Mouse (Mus musculus): ENCODE measurements around the gene Shank1. TPM values are rescaled to one million over a fixed set of nuclear protein-coding genes. Genes with fewer than 3 reads are reported as not detected.

Shank1 gene
- polyA plus RNA-seq, 1 experiment = 0.66 TPM

GRCm38 (mm10) chr7:44385720-44386119, 75.7 kb downstream of the Shank1 start, which contains the start of gene 1700008O03Rik:
Gene 1700008O03Rik (minus strand): TSS chr7:44385820.
- peak within 1 kb of the TSS; percentile 73 for H3K4me3 ChIP-seq (ENCODE audit: insufficient read depth, low read depth, low read length)
- no peaks in the 10 kb centered on the region for H3K36me3 ChIP-seq (ENCODE audit: control insufficient read depth, insufficient read depth, low read length)
- no peak for DNase-seq
- no peak within 1 kb of the TSS for H3K27ac ChIP-seq (ENCODE audit: insufficient read depth, low read depth, low read length)
- no peak for TF ChIP-seq POLR2A (IDR thresholded peaks at IDR 0.05; ENCODE audit: low read depth, low read length)
- no peak for TF ChIP-seq CTCF (conservative IDR thresholded peaks at IDR 0.05; ENCODE audit: insufficient read depth, insufficient read length, low read depth, low read length)
- WGBS = 81% methylated on average over 12 of the region's 12 CpGs
- no peaks in the 10 kb centered on the region for H3K27me3 ChIP-seq (replicated peaks; ENCODE audit: control insufficient read depth, insufficient read depth, low read length)
- H3K4me1 ChIP-seq (ENCODE audit: control insufficient read depth, insufficient read depth, low read length) = no peaks in the 10 kb centered on the region

DNA sequence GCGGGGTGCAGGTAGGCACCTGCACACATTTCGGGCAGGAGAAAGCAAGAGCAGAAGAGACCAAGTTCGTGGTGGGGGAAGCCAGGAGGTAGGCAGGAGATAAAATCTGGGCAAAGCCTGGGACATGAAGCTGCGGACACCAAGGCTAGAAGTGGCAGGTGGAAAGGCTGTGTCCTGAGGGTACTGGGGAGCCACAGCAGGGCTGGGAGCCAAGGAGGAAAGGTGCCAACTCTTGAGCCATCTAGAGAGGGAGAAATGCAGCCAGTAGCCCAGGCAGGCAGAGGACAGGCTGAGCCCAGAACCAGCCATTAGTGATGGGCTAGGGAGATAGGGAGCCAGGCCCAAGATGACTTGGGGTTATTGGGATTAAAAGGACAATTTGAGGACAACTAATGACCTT, 81.8 kb downstream of the Shank1 start:
- no peaks in the 10 kb centered on the region for H3K36me3 ChIP-seq (ENCODE audit: control insufficient read depth, insufficient read depth, low read length)
- H3K4me3 ChIP-seq (ENCODE audit: insufficient read depth, low read depth, low read length) = no peak overlapping the region
- no peak for DNase-seq
- H3K4me1 ChIP-seq (ENCODE audit: control insufficient read depth, insufficient read depth, low read length) = no peaks in the 10 kb centered on the region
- H3K27me3 ChIP-seq (replicated peaks; ENCODE audit: control insufficient read depth, insufficient read depth, low read length) = no peaks in the 10 kb centered on the region
- H3K27ac ChIP-seq (ENCODE audit: insufficient read depth, low read depth, low read length) = no peak overlapping the region
- WGBS = 82% methylated on average over 4 of the region's 4 CpGs
- TF ChIP-seq POLR2A (IDR thresholded peaks at IDR 0.05; ENCODE audit: low read depth, low read length) (no peak), CTCF (conservative IDR thresholded peaks at IDR 0.05; ENCODE audit: insufficient read depth, insufficient read length, low read depth, low read length) (no peak)

DNA sequence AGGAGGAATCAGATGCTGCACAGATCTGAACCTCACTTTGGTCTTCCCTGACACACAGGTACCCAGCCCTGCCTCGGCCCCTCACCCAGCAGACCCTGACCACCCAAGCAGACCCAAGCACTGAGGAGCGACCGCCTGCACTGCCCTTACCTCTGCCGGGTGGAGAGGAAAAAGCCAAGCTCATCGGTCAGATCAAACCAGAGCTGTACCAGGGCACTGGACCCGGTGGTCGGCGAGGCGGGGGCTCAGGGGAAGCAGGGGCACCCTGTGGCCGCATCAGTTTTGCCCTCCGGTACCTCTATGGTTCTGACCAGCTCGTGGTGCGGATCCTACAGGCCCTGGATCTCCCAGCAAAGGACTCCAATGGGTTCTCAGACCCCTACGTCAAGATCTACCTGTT, 82.3 kb downstream of the Shank1 start:
- no peak for TF ChIP-seq CTCF (conservative IDR thresholded peaks at IDR 0.05; ENCODE audit: insufficient read depth, insufficient read length, low read depth, low read length)
- TF ChIP-seq POLR2A (IDR thresholded peaks at IDR 0.05; ENCODE audit: low read depth, low read length) = no peak
- WGBS = 86% methylated on average over 14 of the region's 14 CpGs

GRCm38 (mm10) chr7:44393284-44393683, 83.2 kb downstream of the Shank1 start:
- H3K27ac ChIP-seq (ENCODE audit: insufficient read depth, low read depth, low read length) = no peak overlapping the region
- H3K27me3 ChIP-seq (replicated peaks; ENCODE audit: control insufficient read depth, insufficient read depth, low read length) = no peaks in the 10 kb centered on the region
- H3K4me1 ChIP-seq (ENCODE audit: control insufficient read depth, insufficient read depth, low read length) = no peaks in the 10 kb centered on the region
- H3K36me3 ChIP-seq (ENCODE audit: control insufficient read depth, insufficient read depth, low read length) = no peaks in the 10 kb centered on the region
- TF ChIP-seq POLR2A (IDR thresholded peaks at IDR 0.05; ENCODE audit: low read depth, low read length) (no peak), CTCF (conservative IDR thresholded peaks at IDR 0.05; ENCODE audit: insufficient read depth, insufficient read length, low read depth, low read length) (no peak)
- no peak for DNase-seq
- WGBS = 87% methylated on average over 17 of the region's 17 CpGs
- H3K4me3 ChIP-seq (ENCODE audit: insufficient read depth, low read depth, low read length) = no peak overlapping the region

More for the DNA sequence above, 82.3 kb downstream of the Shank1 start:
- H3K27ac ChIP-seq (ENCODE audit: insufficient read depth, low read depth, low read length) = no peak overlapping the region
- DNase-seq = no peak
- no peak overlapping the region for H3K4me3 ChIP-seq (ENCODE audit: insufficient read depth, low read depth, low read length)
- no peaks in the 10 kb centered on the region for H3K36me3 ChIP-seq (ENCODE audit: control insufficient read depth, insufficient read depth, low read length)
- no peaks in the 10 kb centered on the region for H3K27me3 ChIP-seq (replicated peaks; ENCODE audit: control insufficient read depth, insufficient read depth, low read length)
- H3K4me1 ChIP-seq (ENCODE audit: control insufficient read depth, insufficient read depth, low read length) = no peaks in the 10 kb centered on the region

- Histone ChIP-seq H3K27ac (ENCODE audit: insufficient read depth, low read depth, low read length) (no peak overlapping the region), H3K4me1 (ENCODE audit: control insufficient read depth, insufficient read depth, low read length) (no peaks in the 10 kb centered on the region), H3K4me3 (ENCODE audit: insufficient read depth, low read depth, low read length) (no peak overlapping the region), H3K27me3 (replicated peaks; ENCODE audit: control insufficient read depth, insufficient read depth, low read length) (no peaks in the 10 kb centered on the region), H3K36me3 (ENCODE audit: control insufficient read depth, insufficient read depth, low read length) (no peaks in the 10 kb centered on the region)
- 23% methylated on average over 3 of the region's 3 CpGs for WGBS
- DNase-seq = peak; percentile 63
- TF ChIP-seq CTCF (conservative IDR thresholded peaks at IDR 0.05; ENCODE audit: insufficient read depth, insufficient read length, low read depth, low read length) (peak; percentile 81), POLR2A (IDR thresholded peaks at IDR 0.05; ENCODE audit: low read depth, low read length) (no peak)
These were observed 88.5 kb downstream of the Shank1 start for GRCm38 (mm10) chr7:44398570-44398969.

DNA sequence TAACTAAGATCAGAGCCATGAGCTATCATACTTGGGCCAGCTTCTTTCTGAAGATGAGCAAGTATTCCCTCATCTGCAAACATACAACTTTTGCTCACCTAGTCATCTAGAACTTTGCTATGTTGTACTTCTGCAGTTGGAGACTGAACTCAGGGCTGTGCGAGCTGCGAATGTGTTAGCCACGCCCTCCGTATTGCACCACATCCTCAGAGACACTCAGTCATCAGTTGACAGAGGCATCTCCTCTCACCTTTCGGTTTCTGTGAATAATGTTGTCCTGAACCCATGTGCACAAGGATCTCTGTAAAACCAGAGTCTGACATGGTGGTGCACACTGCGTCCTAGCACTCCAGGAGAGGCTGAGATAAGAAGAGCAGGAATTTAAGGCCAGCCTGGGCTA, 91.6 kb downstream of the Shank1 start:
- Histone ChIP-seq H3K4me1 (ENCODE audit: control insufficient read depth, insufficient read depth, low read length) (no peaks in the 10 kb centered on the region), H3K36me3 (ENCODE audit: control insufficient read depth, insufficient read depth, low read length) (no peaks in the 10 kb centered on the region), H3K4me3 (ENCODE audit: insufficient read depth, low read depth, low read length) (no peak overlapping the region), H3K27me3 (replicated peaks; ENCODE audit: control insufficient read depth, insufficient read depth, low read length) (no peaks in the 10 kb centered on the region), H3K27ac (ENCODE audit: insufficient read depth, low read depth, low read length) (no peak overlapping the region)
- no peak for DNase-seq
- WGBS = 77% methylated on average over 6 of the region's 6 CpGs
- TF ChIP-seq POLR2A (IDR thresholded peaks at IDR 0.05; ENCODE audit: low read depth, low read length) = no peak
- TF ChIP-seq CTCF (conservative IDR thresholded peaks at IDR 0.05; ENCODE audit: insufficient read depth, insufficient read length, low read depth, low read length) = no peak

DNA sequence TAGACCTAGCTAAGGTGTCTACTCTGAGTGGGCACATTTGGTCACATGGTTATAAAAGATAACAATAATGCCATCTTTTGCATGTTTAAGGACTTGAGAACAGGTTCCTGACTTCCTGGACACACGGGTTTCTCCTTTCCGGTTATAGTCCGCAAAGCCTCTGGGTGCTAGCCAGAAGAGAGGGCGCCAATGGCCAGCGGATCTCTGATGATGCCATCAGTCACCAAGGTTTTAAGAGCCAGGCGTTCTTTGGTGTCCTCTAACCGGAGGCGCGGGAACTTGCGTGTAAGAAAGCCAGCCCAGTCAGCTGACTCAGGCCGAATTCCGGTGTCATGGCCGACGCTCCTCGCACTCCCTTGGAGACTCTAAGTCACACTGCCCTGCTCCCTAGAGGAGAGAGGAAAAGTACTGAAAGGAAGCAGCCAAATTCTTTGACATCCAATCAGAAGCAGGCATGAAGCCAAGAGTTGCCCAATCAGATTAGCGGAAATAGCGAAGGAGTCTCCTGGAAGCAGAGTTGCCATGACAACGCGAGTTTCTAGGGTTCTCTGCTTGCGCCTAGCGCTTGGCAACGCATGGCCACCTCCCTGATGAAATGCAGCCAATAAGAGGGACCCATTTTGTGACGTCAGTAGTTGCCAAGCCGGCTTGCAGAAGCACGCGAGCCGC, 95.4 kb downstream of the Shank1 start:
- Histone ChIP-seq H3K27ac (ENCODE audit: insufficient read depth, low read depth, low read length) (no peak overlapping the region), H3K4me3 (ENCODE audit: insufficient read depth, low read depth, low read length) (peak overlapping the region; percentile 37), H3K27me3 (replicated peaks; ENCODE audit: control insufficient read depth, insufficient read depth, low read length) (no peaks in the 10 kb centered on the region), H3K36me3 (ENCODE audit: control insufficient read depth, insufficient read depth, low read length) (no peaks in the 10 kb centered on the region), H3K4me1 (ENCODE audit: control insufficient read depth, insufficient read depth, low read length) (no peaks in the 10 kb centered on the region)
- peak; percentile 92 for DNase-seq
- TF ChIP-seq CTCF (conservative IDR thresholded peaks at IDR 0.05; ENCODE audit: insufficient read depth, insufficient read length, low read depth, low read length) (no peak), POLR2A (IDR thresholded peaks at IDR 0.05; ENCODE audit: low read depth, low read length) (no peak)
- 1% methylated on average over 27 of the region's 27 CpGs for WGBS

All from kidney, adult 2 months (tissue).